Comparison of ENCODE assay signal across 15 mouse cellular contexts in the genomic region with DNA sequence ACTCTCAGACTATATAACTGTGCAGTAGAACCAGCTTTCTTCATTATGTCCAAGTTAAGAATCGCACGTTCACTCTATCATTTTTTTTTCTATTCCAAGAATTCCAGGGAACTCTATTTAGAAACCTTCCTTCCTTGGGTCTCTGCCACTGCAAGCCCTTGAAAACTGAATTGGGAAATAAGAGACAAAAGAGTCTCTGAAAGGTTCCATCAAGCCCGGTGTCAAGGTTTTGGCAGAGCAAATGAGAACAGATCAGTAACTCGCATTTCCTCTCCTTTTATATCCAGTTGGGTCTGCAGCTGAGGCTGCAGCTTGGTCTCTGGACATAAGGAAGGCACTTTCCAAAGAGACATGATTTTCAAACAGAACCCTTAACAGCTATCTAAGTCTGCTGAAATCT.
A peak's percentile ranks its signal among the peaks of the same experiment; 100 is the strongest.
DNase-seq lines count a peak whose midpoint lies in the region; ATAC-seq and TF ChIP-seq lines count a peak whose summit lies in the region.
"Had no signal": no experiment of that assay in that cellular context is flagged by ENCODE, and none has a peak within 500 bp of the region (broad histone marks: within the 10 kb centered on the region; RNA-seq: fewer than 3 reads in every experiment).

No protein-coding gene starts in this region.

- peaks cover 23% of the 10 kb centered on the region for H3K4me1 ChIP-seq in hindbrain, embryonic 14.5 days (replicated peaks; ENCODE audit: control insufficient read depth, insufficient read depth, low read length)
- H3K4me1 ChIP-seq in hindbrain, embryonic 11.5 days (replicated peaks; ENCODE audit: control insufficient read depth, insufficient read depth, low read length), result 0 out of 2 replicates have a peak, but pooled peaks cover 2% of the 10 kb centered on the region
- peaks cover 47% of the 10 kb centered on the region for H3K4me1 ChIP-seq in forebrain, embryonic 10.5 days
- H3K4me1 ChIP-seq in hindbrain, postnatal 0 days (ENCODE audit: insufficient read depth, low read length), result 0 out of 2 replicates have a peak, but pooled peaks cover 8% of the 10 kb centered on the region
- H3K4me1 ChIP-seq in kidney, embryonic 15.5 days, result peaks cover 7% of the 10 kb centered on the region; the same call in 1 of the 2 replicates

- H3K9me3 ChIP-seq in hindbrain, embryonic 14.5 days (ENCODE audit: control insufficient read depth, low read length), result no peaks in the 10 kb centered on the region
- no peaks in the 10 kb centered on the region for H3K9me3 ChIP-seq in hindbrain, embryonic 11.5 days (ENCODE audit: control insufficient read depth, low read length)
- H3K9me3 ChIP-seq in forebrain, embryonic 10.5 days, result no peaks in the 10 kb centered on the region
- H3K9me3 ChIP-seq in hindbrain, postnatal 0 days (ENCODE audit: low read length), result no peaks in the 10 kb centered on the region
- no peaks in the 10 kb centered on the region for H3K9me3 ChIP-seq in kidney, embryonic 15.5 days (replicated peaks)
- H3K9me3 ChIP-seq: limb, embryonic 15.5 days had no signal

- no peak for DNase-seq in hindbrain, embryonic 14.5 days (ENCODE audit: low spot score)
- no peak for DNase-seq in hindbrain, embryonic 11.5 days (ENCODE audit: low spot score)
- peak; percentile 49 for DNase-seq in Muller cell, postnatal 12 days (ENCODE audit: inconsistent ontology term)
- DNase-seq in forebrain, embryonic 10.5 days (ENCODE audit: extremely low spot score, low spot score), result no peak
- DNase-seq in hindbrain, postnatal 0 days (ENCODE audit: low spot score), result peak; percentile 47
- no peak for DNase-seq in thymus, adult 18-20 months
- no peak for DNase-seq in lung, postnatal 4 days
- DNase-seq: cerebellum, adult 11 months; cerebellum, postnatal 36 days; gastrocnemius, adult 2 months; lung, adult 18-20 months had no signal

- no peak overlapping the region for H3K9ac ChIP-seq in hindbrain, embryonic 14.5 days
- no peak overlapping the region for H3K9ac ChIP-seq in hindbrain, embryonic 11.5 days (ENCODE audit: low read depth, low read length)
- no peak overlapping the region for H3K9ac ChIP-seq in hindbrain, postnatal 0 days (replicated peaks; ENCODE audit: low read length)
- no peak overlapping the region for H3K9ac ChIP-seq in kidney, embryonic 15.5 days
- H3K9ac ChIP-seq: limb, embryonic 15.5 days had no signal

- H3K27me3 ChIP-seq in hindbrain, embryonic 14.5 days (ENCODE audit: control insufficient read depth, insufficient read depth, low read length), result no peaks in the 10 kb centered on the region
- H3K27me3 ChIP-seq in hindbrain, embryonic 11.5 days (ENCODE audit: control insufficient read depth, insufficient read depth, low read length), result no peaks in the 10 kb centered on the region
- H3K27me3 ChIP-seq in forebrain, embryonic 10.5 days (ENCODE audit: poor library complexity, severe bottlenecking), result peaks cover 25% of the 10 kb centered on the region
- no peaks in the 10 kb centered on the region for H3K27me3 ChIP-seq in hindbrain, postnatal 0 days (ENCODE audit: insufficient read depth, low read length)
- no peaks in the 10 kb centered on the region for H3K27me3 ChIP-seq in kidney, embryonic 15.5 days
- H3K27me3 ChIP-seq: limb, embryonic 15.5 days had no signal

- no peak overlapping the region for H3K4me3 ChIP-seq in hindbrain, embryonic 14.5 days (replicated peaks; ENCODE audit: low read length)
- H3K4me3 ChIP-seq in hindbrain, embryonic 11.5 days (ENCODE audit: low read depth, low read length), result no peak overlapping the region
- H3K4me3 ChIP-seq in forebrain, embryonic 10.5 days, result no peak overlapping the region
- no peak overlapping the region for H3K4me3 ChIP-seq in hindbrain, postnatal 0 days (ENCODE audit: low read length)
- H3K4me3 ChIP-seq in kidney, embryonic 15.5 days (replicated peaks), result no peak overlapping the region
- H3K4me3 ChIP-seq: gastrocnemius, adult 2 months; left cerebral cortex, adult 2 months; limb, embryonic 15.5 days; myocyte had no signal

- no peak for TF ChIP-seq CTCF in hindbrain, postnatal 0 days (IDR thresholded peaks at IDR 0.05; ENCODE audit: low read depth)

- no peaks in the 10 kb centered on the region for H3K36me3 ChIP-seq in hindbrain, embryonic 14.5 days (replicated peaks; ENCODE audit: control insufficient read depth, insufficient read depth)
- H3K36me3 ChIP-seq in hindbrain, embryonic 11.5 days (ENCODE audit: control insufficient read depth, insufficient read depth, low read length), result no peaks in the 10 kb centered on the region
- H3K36me3 ChIP-seq in forebrain, embryonic 10.5 days (replicated peaks), result no peaks in the 10 kb centered on the region
- H3K36me3 ChIP-seq in hindbrain, postnatal 0 days (ENCODE audit: insufficient read depth, low read length), result no peaks in the 10 kb centered on the region
- H3K36me3 ChIP-seq in kidney, embryonic 15.5 days, result no peaks in the 10 kb centered on the region

- peak overlapping the region; percentile 25; the same call in 1 of the 2 replicates for H3K4me2 ChIP-seq in hindbrain, embryonic 14.5 days (replicated peaks)
- no peak overlapping the region for H3K4me2 ChIP-seq in hindbrain, embryonic 11.5 days (replicated peaks; ENCODE audit: low read depth, low read length)
- H3K4me2 ChIP-seq in hindbrain, postnatal 0 days (ENCODE audit: low read depth, low read length), result peak overlapping the region; percentile 38; the same call in 1 of the 2 replicates
- no peak overlapping the region for H3K4me2 ChIP-seq in kidney, embryonic 15.5 days
- H3K4me2 ChIP-seq: limb, embryonic 15.5 days had no signal

- no peak for ATAC-seq in hindbrain, embryonic 14.5 days (ENCODE audit: low FRiP score)
- no peak for ATAC-seq in hindbrain, embryonic 11.5 days (ENCODE audit: low FRiP score)
- ATAC-seq in hindbrain, postnatal 0 days, result no peak
- ATAC-seq in kidney, embryonic 15.5 days (replicated peaks; ENCODE audit: low FRiP score), result no peak

- H3K27ac ChIP-seq in hindbrain, embryonic 14.5 days, result peak overlapping the region; percentile 60
- no peak overlapping the region for H3K27ac ChIP-seq in hindbrain, embryonic 11.5 days (ENCODE audit: low read depth, low read length)
- peak overlapping the region; percentile 78; the same call in 1 of the 2 replicates for H3K27ac ChIP-seq in forebrain, embryonic 10.5 days
- H3K27ac ChIP-seq in hindbrain, postnatal 0 days, result peak overlapping the region; percentile 65
- H3K27ac ChIP-seq in kidney, embryonic 15.5 days, result no peak overlapping the region
- H3K27ac ChIP-seq: gastrocnemius, adult 2 months; limb, embryonic 15.5 days had no signal

- 59% methylated on average over 4 of the region's 4 CpGs for WGBS in hindbrain, embryonic 14.5 days
- WGBS in hindbrain, embryonic 11.5 days, result 77% methylated on average over 4 of the region's 4 CpGs
- 80% methylated on average over 4 of the region's 4 CpGs for WGBS in forebrain, embryonic 10.5 days
- 47% methylated on average over 4 of the region's 4 CpGs for WGBS in hindbrain, postnatal 0 days
- 84% methylated on average over 4 of the region's 4 CpGs for WGBS in kidney, embryonic 15.5 days

Comparison
In these comparisons a context has a peak if more than half of its experiments do, and no peak if none do; other contexts are left out.
1. DNase-seq: peak in Muller cell, postnatal 12 days (single experiment) and hindbrain, postnatal 0 days (single experiment); none in hindbrain, embryonic 14.5 days (single experiment), hindbrain, embryonic 11.5 days (single experiment), forebrain, embryonic 10.5 days (single experiment), thymus, adult 18-20 months (0 of 2) and lung, postnatal 4 days (0 of 2).
2. H3K27ac ChIP-seq: peak in hindbrain, embryonic 14.5 days (single experiment), forebrain, embryonic 10.5 days (single experiment) and hindbrain, postnatal 0 days (single experiment); none in hindbrain, embryonic 11.5 days (single experiment) and kidney, embryonic 15.5 days (single experiment).
3. H3K4me2 ChIP-seq: peak in hindbrain, embryonic 14.5 days (single experiment) and hindbrain, postnatal 0 days (single experiment); none in hindbrain, embryonic 11.5 days (single experiment) and kidney, embryonic 15.5 days (single experiment).